Mouse (Mus musculus): Measurements from ENCODE around the gene Ccdc160.
A peak's percentile ranks its signal among the peaks of the same experiment; 100 is the strongest.

Ccdc160 gene

GRCm38 (mm10) chrX:52790980-52791593, at the start of gene Ccdc160:
Ccdc160 (plus strand) TSS chrX:52791200.
- DNase-seq, result peak; percentile 83 to 89

- DNase-seq, result no peak
Measured at GRCm38 (mm10) chrX:52743781-52744180, 47.2 kb upstream of the Ccdc160 start.

GRCm38 (mm10) chrX:52744201-52745051, 46.6 kb upstream of the Ccdc160 start:
- DNase-seq, result peak; percentile 21 to 45

GRCm38 (mm10) chrX:52745462-52745861, 45.5 kb upstream of the Ccdc160 start:
- peak in 1 of 2 experiments; percentile 21 for DNase-seq

- DNase-seq, result peak; percentile 14 to 16
Measured at GRCm38 (mm10) chrX:52745917-52746316, 45.1 kb upstream of the Ccdc160 start.

GRCm38 (mm10) chrX:52746849-52747248, 44.2 kb upstream of the Ccdc160 start:
- peak; percentile 31 to 51 for DNase-seq

- no peak for DNase-seq
Measured at GRCm38 (mm10) chrX:52753491-52754085, 37.4 kb upstream of the Ccdc160 start.

GRCm38 (mm10) chrX:52757164-52757563, 33.8 kb upstream of the Ccdc160 start:
- no peak for DNase-seq

GRCm38 (mm10) chrX:52759232-52759631, 31.8 kb upstream of the Ccdc160 start:
- DNase-seq, result no peak

GRCm38 (mm10) chrX:52760191-52760945, 30.6 kb upstream of the Ccdc160 start:
- no peak for DNase-seq

- DNase-seq, result no peak
Measured at GRCm38 (mm10) chrX:52762221-52762620, 28.8 kb upstream of the Ccdc160 start.

- peak; percentile 55 to 56 for DNase-seq
Measured at GRCm38 (mm10) chrX:52775973-52776372, 15.0 kb upstream of the Ccdc160 start.

- no peak for DNase-seq
Measured at GRCm38 (mm10) chrX:52777671-52778070, 13.3 kb upstream of the Ccdc160 start.

- no peak for DNase-seq
Measured at GRCm38 (mm10) chrX:52783898-52784297, 7.1 kb upstream of the Ccdc160 start.

- no peak for DNase-seq
Measured at GRCm38 (mm10) chrX:52791944-52792719, 1.1 kb downstream of the Ccdc160 start.

GRCm38 (mm10) chrX:52792861-52793260, 1.9 kb downstream of the Ccdc160 start:
- DNase-seq, result no peak

- peak in 1 of 2 experiments; percentile 11 for DNase-seq
Measured at GRCm38 (mm10) chrX:52795816-52796215, 4.8 kb downstream of the Ccdc160 start.

- DNase-seq, result no peak
Measured at GRCm38 (mm10) chrX:52797031-52797625, 6.1 kb downstream of the Ccdc160 start.

- no peak for DNase-seq
Measured at GRCm38 (mm10) chrX:52798255-52798654, 7.3 kb downstream of the Ccdc160 start.

- no peak for DNase-seq
Measured at GRCm38 (mm10) chrX:52799566-52799965, 8.6 kb downstream of the Ccdc160 start.

- no peak for DNase-seq
Measured at GRCm38 (mm10) chrX:52819338-52819737, 28.3 kb downstream of the Ccdc160 start.

Measured in kidney, postnatal 4 days (tissue).